Mouse (Mus musculus) cerebellum, adult 9-11 months (tissue): ENCODE results near the gene Lamb3.

ENCODE experiments used
- DNase-seq: peaks from one replicate; pipeline ENCODE4 v3.0.0; 2022

The Lamb3 gene

GRCm38 (mm10) chr1:193349702-193350545 is 142.4 kb downstream of the Lamb3 start:
- no peak for DNase-seq

- no peak for DNase-seq
Measured at GRCm38 (mm10) chr1:193350546-193350801, 143.0 kb downstream of the Lamb3 start.

GRCm38 (mm10) chr1:193351583-193351982 is 144.1 kb downstream of the Lamb3 start:
- DNase-seq, result peak; percentile 48

GRCm38 (mm10) chr1:193359199-193359598 is 151.7 kb downstream of the Lamb3 start:
- DNase-seq, result no peak

GRCm38 (mm10) chr1:193361181-193361580 is 153.7 kb downstream of the Lamb3 start:
- DNase-seq, result peak; percentile 54

GRCm38 (mm10) chr1:193362078-193362477 is 154.6 kb downstream of the Lamb3 start:
- no peak for DNase-seq

GRCm38 (mm10) chr1:193363801-193364231 is 156.3 kb downstream of the Lamb3 start:
- DNase-seq, result peak; percentile 59

- no peak for DNase-seq
Measured at GRCm38 (mm10) chr1:193368055-193368454, 160.6 kb downstream of the Lamb3 start.

GRCm38 (mm10) chr1:193369091-193369490 is 161.6 kb downstream of the Lamb3 start:
- no peak for DNase-seq

GRCm38 (mm10) chr1:193370096-193370495 is 162.6 kb downstream of the Lamb3 start, which contains the start of gene Camk1g:
TSS of gene Camk1g (minus strand) at chr1:193370298.
- DNase-seq, result no peak

GRCm38 (mm10) chr1:193373906-193374413 is 166.5 kb downstream of the Lamb3 start:
- no peak for DNase-seq

- DNase-seq, result peak; percentile 67
Measured at GRCm38 (mm10) chr1:193376478-193377134, 169.1 kb downstream of the Lamb3 start.

GRCm38 (mm10) chr1:193379634-193380033 is 172.1 kb downstream of the Lamb3 start:
- DNase-seq, result no peak

GRCm38 (mm10) chr1:193380877-193381276 is 173.4 kb downstream of the Lamb3 start:
- DNase-seq, result no peak

- no peak for DNase-seq
Measured at GRCm38 (mm10) chr1:193381597-193382404, 174.3 kb downstream of the Lamb3 start.

- DNase-seq, result no peak
Measured at GRCm38 (mm10) chr1:193382435-193382834, 174.9 kb downstream of the Lamb3 start.

GRCm38 (mm10) chr1:193382841-193383462 is 175.5 kb downstream of the Lamb3 start:
- DNase-seq, result peak; percentile 63

GRCm38 (mm10) chr1:193386136-193386535 is 178.6 kb downstream of the Lamb3 start:
- peak; percentile 91 for DNase-seq

- DNase-seq, result peak; percentile 60
Measured at GRCm38 (mm10) chr1:193387241-193387640, 179.7 kb downstream of the Lamb3 start.

GRCm38 (mm10) chr1:193389505-193389904 is 182.0 kb downstream of the Lamb3 start:
- no peak for DNase-seq

- DNase-seq, result no peak
Measured at GRCm38 (mm10) chr1:193390004-193390403, 182.5 kb downstream of the Lamb3 start.

GRCm38 (mm10) chr1:193392266-193392665 is 184.8 kb downstream of the Lamb3 start:
- no peak for DNase-seq
